Mouse (Mus musculus): ENCODE data around the gene Plxnb2. TPM values are rescaled to one million over a fixed set of nuclear protein-coding genes. Genes with fewer than 3 reads are reported as not detected.

Plxnb2 gene
- polyA plus RNA-seq, 1 experiment from 2014 or later: 226 TPM

DNA sequence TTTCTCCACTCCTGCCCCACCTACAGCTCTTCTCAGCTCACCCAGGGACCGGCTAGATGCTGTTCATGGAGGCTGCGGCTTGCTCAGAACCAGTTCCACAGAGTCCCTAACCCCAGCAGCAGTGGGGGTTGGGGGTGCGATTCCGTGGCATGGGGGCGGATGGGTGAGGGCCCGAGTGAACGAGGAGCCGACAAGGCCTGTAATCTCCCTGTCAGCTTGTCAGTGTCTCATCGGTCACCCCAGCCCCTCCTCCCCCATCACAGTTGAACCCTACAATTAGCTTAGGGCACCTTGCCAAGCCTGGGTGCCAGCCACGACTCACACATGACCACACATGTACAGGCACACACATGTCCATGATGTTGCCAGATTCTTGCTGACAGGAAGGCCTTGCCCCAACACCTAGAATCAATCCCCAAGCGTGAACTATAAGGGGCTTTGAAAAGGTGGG lies 5.7 kb downstream of the Plxnb2 start:
- Histone ChIP-seq H3K36me3 (ENCODE audit: inconsistent target) (no peaks in the 10 kb centered on the region), H3K27ac (no peak overlapping the region), H3K79me2 (ENCODE audit: inconsistent target) (peaks cover 95% of the 10 kb centered on the region), H3K4me3 (ENCODE audit: inconsistent target) (no peak overlapping the region)
- WGBS (ENCODE audit: missing documents): 93% methylated on average over 10 of the region's 11 CpGs

DNA sequence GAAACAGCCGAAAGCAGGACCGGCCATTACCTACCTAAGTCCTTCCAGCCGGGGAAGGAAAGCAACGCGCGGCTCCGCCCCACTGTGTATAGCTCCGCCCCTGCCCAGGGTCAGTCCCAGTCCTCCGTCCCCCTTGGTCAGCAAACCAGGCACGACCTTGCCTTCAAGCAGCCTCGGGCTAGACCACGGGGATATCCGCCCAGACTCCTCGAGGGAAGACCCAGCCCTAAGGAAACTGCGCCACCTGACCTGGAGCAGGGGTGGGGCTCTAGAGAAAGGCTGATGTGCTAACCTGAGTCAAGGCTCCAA lies 6.7 kb downstream of the Plxnb2 start:
- peaks cover 9% of the 10 kb centered on the region for H3K36me3 ChIP-seq (ENCODE audit: inconsistent target)
- peak overlapping the region; percentile 46 for H3K4me3 ChIP-seq (ENCODE audit: inconsistent target)
- 19% methylated on average over 14 of the region's 15 CpGs for WGBS (ENCODE audit: missing documents)
- peak overlapping the region; percentile 90 for H3K27ac ChIP-seq
- H3K79me2 ChIP-seq (ENCODE audit: inconsistent target): peaks cover 95% of the 10 kb centered on the region

DNA sequence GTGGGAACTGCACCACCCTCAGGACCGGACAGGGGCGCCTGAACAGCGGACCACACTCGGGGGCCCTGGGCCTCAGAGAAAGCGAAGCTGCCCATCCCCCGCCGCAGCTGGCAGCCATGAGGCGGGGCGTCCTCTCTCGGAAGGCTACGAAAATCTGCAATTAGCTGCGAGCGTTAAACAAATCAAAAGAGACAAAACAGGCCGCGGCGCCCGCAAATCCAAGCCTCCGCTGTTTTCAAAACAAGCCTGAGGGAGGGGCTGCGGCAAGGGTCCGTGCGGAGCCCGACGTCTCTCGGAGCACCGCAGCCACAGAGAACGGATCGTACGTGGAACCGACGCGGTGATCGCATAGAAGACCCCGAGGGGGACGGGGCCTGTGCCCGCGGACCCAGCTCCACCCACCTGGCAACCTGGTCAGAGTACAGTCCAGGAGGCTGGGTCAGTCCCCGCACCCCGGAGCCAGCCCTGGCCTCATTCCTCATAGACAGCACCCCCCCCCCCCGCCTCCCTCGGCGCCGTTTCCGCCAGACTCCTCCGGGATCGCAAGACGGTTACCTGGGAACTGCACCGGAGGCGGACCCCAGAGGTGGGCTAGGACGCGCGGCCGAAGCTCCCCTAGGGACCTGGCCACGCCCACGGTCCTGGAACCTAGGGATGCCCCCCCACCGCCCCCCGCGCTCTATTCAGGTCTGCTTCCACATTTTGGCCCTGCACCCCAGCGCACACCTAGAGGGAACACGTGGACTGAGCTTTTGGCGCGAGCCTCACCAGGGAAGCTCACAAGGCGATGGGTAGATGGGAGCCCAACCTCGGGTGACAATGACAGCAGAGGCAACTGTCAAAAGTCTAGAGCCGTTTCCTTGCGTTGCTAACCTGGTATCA lies 7.3 kb downstream of the Plxnb2 start:
- peak overlapping the region; percentile 90 for H3K27ac ChIP-seq
- WGBS (ENCODE audit: missing documents): 2% methylated on average over 63 of the region's 65 CpGs
- H3K79me2 ChIP-seq (ENCODE audit: inconsistent target): peaks cover 95% of the 10 kb centered on the region
- H3K36me3 ChIP-seq (ENCODE audit: inconsistent target): peaks cover 15% of the 10 kb centered on the region
- peak overlapping the region; percentile 46 for H3K4me3 ChIP-seq (ENCODE audit: inconsistent target)

DNA sequence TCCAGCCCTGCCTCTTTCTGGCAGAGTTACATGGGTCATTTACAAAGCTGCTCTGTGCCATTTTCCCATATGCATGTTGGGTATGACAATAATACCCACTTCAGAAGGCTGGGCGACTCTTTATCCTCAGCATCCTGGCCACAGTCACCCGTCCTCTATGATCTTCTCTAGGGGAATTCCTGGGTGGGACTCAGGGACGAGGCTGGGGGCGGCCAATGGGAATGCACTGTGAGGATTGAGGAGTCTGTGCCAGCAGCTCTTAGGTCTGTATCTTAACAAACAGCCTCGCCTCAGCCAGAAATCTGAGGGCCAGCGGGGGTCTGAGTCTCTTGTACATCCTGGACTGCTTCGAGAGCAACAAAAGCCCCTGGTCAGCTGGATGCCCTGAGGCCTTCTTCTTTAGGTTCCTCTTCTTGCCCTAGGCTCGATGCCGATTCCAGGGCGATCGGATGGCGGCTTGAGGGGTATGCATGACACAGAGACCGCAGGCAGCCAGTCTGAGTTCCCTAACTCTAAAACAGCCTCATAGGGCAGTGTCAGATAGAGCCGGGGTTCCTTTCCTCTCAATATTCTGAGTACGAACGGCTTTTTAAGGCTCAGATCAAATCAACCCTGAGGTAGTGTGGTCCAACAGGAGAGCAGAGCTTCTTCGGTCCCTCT lies 8.2 kb downstream of the Plxnb2 start:
- H3K36me3 ChIP-seq (ENCODE audit: inconsistent target): peaks cover 22% of the 10 kb centered on the region
- H3K79me2 ChIP-seq (ENCODE audit: inconsistent target): peaks cover 100% of the 10 kb centered on the region
- H3K4me3 ChIP-seq (ENCODE audit: inconsistent target): peak overlapping the region; percentile 46
- 27% methylated on average over 17 of the region's 17 CpGs for WGBS (ENCODE audit: missing documents)
- H3K27ac ChIP-seq: peak overlapping the region; percentile 90

DNA sequence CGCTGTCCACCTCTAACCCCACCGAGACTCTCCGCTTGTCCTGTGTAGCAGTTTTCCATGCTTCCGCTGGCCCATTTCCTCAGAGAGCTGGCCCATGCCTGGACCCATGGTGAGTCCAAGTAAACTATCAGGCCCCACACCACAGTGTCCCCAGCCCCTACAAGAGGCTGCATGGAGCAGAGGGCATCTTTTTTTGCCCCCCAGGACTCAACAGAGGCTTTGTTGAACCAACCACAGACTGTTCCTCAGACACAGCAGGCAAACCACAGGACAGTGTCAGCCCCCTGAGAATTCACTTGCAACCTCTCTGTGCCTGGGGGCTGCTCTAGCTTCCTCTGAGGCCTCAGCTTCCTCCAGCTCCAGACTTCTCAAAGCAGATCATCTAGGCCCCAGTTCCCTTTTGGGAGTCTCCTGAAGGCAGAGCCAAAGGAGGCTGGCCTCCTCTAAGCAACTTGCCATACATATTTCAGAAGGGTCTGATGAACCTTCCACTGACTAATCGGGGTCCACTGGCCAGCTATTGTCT lies 9.0 kb downstream of the Plxnb2 start:
- peaks cover 29% of the 10 kb centered on the region for H3K36me3 ChIP-seq (ENCODE audit: inconsistent target)
- WGBS (ENCODE audit: missing documents): 94% methylated on average over 5 of the region's 5 CpGs
- H3K27ac ChIP-seq: peak overlapping the region; percentile 90
- no peak overlapping the region for H3K4me3 ChIP-seq (ENCODE audit: inconsistent target)
- H3K79me2 ChIP-seq (ENCODE audit: inconsistent target): peaks cover 100% of the 10 kb centered on the region

DNA sequence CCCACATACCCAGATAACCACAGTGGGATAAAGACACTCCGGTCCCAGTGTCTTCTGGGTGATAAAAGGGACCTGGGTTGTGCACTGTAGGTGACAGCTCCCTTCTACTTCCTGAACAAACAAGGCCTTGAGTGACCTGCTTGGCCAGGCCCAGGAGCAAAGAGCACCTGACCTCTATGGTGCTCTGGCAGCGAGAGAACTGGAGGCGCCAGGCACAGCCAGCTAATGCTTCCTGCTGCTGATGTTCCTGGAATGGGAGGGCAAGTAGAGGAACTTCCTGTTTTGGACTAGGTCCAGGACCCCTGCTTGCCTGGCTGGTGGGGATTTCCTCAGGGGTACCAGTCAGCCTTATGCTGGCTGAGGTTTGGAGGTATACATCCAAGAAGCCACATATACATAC lies 10.5 kb downstream of the Plxnb2 start:
- H3K4me3 ChIP-seq (ENCODE audit: inconsistent target): no peak overlapping the region
- H3K27ac ChIP-seq: no peak overlapping the region
- H3K36me3 ChIP-seq (ENCODE audit: inconsistent target): peaks cover 44% of the 10 kb centered on the region
- peaks cover 91% of the 10 kb centered on the region for H3K79me2 ChIP-seq (ENCODE audit: inconsistent target)
- 86% methylated on average over 3 of the region's 3 CpGs for WGBS (ENCODE audit: missing documents)

DNA sequence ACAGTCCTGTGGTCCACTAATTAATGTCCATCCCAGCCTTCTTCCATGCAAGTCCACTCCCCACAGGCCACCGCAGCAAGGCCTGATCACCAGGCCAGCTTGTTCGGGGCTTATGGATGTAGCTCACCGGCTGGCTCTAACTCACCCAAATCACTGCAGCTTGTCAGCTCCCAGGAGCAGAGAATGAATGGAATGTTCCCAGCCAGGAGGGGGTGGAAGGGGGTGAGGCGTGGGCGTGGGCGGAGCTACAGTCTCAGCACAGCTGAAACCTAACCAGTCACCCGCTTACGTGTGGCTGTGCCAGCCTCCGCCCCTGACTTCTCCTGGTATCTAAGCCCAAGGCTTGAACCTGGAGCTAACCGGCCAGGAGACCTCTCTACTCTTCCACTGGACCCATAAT lies 11.2 kb downstream of the Plxnb2 start:
- Histone ChIP-seq H3K27ac (no peak overlapping the region), H3K36me3 (ENCODE audit: inconsistent target) (peaks cover 50% of the 10 kb centered on the region), H3K79me2 (ENCODE audit: inconsistent target) (peaks cover 84% of the 10 kb centered on the region), H3K4me3 (ENCODE audit: inconsistent target) (no peak overlapping the region)
- WGBS (ENCODE audit: missing documents): 88% methylated on average over 10 of the region's 10 CpGs

DNA sequence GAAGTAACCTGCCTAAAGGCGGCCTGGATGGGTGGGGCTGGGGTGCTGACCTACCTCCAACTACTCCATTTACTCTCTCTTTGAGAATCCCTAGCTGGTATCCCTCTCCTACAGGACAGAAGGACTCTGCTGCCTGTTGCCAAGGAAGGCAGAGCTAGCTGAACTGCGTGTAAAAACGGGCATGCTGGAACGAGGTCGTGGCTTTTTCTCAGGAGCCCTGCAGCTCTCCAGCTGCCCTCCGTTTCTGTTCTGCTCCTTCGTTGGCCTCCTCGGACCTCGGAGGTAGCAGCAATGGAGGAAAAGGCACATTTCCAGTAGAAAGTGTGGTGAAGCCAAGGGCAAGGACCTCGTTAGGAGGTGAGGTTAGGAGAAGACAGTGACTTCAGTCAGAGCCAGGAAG lies 11.7 kb downstream of the Plxnb2 start:
- H3K4me3 ChIP-seq (ENCODE audit: inconsistent target): no peak overlapping the region
- H3K36me3 ChIP-seq (ENCODE audit: inconsistent target): peaks cover 56% of the 10 kb centered on the region
- H3K27ac ChIP-seq: no peak overlapping the region
- H3K79me2 ChIP-seq (ENCODE audit: inconsistent target): peaks cover 79% of the 10 kb centered on the region
- 94% methylated on average over 10 of the region's 10 CpGs for WGBS (ENCODE audit: missing documents)

DNA sequence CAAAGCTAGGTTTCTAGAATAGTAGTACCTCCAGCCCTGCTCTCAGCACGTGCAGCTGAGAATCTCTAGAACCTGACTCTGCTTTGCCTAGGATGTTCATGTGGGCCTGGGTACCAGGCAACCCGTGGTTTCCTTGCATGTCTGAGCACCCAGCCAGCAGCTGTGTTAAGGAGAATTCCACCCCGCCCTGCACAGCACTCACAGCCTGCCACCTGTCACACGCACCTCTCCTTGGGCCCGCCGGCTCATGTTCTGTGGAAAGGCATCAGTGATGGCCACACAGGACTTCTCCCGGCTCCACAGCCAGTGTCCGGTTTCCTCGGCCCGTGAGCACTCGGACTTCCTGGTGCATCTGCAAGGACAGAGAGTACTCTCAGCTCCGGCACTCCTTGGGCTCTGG lies 15.1 kb downstream of the Plxnb2 start:
- no peak overlapping the region for H3K27ac ChIP-seq
- peaks cover 90% of the 10 kb centered on the region for H3K36me3 ChIP-seq (ENCODE audit: inconsistent target)
- peaks cover 44% of the 10 kb centered on the region for H3K79me2 ChIP-seq (ENCODE audit: inconsistent target)
- 94% methylated on average over 12 of the region's 12 CpGs for WGBS (ENCODE audit: missing documents)
- H3K4me3 ChIP-seq (ENCODE audit: inconsistent target): no peak overlapping the region

DNA sequence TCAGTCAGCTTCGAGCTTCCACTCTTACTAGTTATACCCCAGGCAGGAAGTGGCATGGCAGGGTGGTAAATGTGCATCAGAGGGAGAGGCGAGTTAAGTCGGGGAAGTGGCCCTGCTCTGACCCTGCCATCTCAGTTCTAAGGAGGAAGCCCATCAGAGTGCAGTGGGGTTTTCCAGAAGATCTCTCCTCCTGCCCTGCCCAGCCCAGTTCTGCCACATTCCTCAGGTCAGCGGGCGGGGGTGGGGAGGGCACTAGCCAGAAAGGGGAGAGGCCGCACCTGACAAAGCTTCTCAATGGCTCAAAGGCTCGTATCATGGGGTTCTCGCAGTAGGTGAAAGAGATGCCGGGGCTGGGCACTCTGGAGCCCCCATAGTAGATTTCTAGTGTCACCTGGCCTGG lies 19.2 kb downstream of the Plxnb2 start:
- WGBS (ENCODE audit: missing documents): 65% methylated on average over 7 of the region's 9 CpGs
- Histone ChIP-seq H3K36me3 (ENCODE audit: inconsistent target) (peaks cover 100% of the 10 kb centered on the region), H3K4me3 (ENCODE audit: inconsistent target) (no peak overlapping the region), H3K79me2 (ENCODE audit: inconsistent target) (peaks cover 4% of the 10 kb centered on the region; the same call in 1 of the 2 replicates), H3K27ac (no peak overlapping the region)

DNA sequence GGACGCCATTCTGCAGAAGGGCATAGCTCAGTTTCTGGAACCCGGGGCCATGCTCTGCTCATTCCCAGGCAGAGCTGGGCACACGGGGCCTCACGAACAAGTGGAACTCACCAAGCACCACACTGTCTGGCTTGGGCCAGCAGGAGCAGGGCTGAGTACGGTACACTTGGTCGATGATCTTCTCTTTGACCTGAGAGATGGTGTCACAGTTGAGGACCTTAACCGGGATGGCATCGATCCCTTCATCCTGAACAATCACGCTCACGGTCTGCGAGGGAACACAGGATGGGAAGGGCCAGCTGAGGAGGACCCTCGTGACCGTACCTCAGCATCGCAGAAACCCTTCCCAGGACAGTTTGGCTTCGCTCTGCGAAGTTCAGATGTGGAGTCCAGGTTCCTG lies 22.1 kb downstream of the Plxnb2 start:
- WGBS (ENCODE audit: missing documents): 92% methylated on average over 16 of the region's 16 CpGs
- peaks cover 97% of the 10 kb centered on the region for H3K36me3 ChIP-seq (ENCODE audit: inconsistent target)

DNA sequence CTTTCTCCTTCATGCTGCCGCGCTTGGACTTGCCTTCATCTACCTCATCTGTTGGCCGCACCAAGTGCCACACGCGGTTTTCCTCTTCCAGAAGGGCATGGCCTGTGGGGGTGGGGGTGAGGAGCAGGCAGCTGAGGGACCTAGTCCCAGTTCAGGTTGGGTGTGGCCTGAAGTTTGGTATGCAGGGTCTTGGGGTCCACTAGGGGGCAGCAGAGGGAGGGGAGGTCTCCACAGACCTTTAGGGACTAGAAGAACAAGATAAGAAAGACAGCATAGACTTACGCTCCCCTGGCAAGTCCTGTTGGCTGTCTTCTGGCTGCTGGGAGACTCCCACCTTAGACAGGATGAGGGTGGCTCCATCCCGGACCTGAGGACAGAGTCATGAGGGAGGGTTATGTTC lies 22.6 kb downstream of the Plxnb2 start:
- Histone ChIP-seq H3K4me3 (ENCODE audit: inconsistent target) (no peak overlapping the region), H3K79me2 (ENCODE audit: inconsistent target) (no peaks in the 10 kb centered on the region), H3K36me3 (ENCODE audit: inconsistent target) (peaks cover 91% of the 10 kb centered on the region), H3K27ac (no peak overlapping the region)
- 76% methylated on average over 5 of the region's 7 CpGs for WGBS (ENCODE audit: missing documents)

More for the DNA sequence above, 22.1 kb downstream of the Plxnb2 start:
- Histone ChIP-seq H3K79me2 (ENCODE audit: inconsistent target) (no peaks in the 10 kb centered on the region), H3K4me3 (ENCODE audit: inconsistent target) (no peak overlapping the region), H3K27ac (no peak overlapping the region)

DNA sequence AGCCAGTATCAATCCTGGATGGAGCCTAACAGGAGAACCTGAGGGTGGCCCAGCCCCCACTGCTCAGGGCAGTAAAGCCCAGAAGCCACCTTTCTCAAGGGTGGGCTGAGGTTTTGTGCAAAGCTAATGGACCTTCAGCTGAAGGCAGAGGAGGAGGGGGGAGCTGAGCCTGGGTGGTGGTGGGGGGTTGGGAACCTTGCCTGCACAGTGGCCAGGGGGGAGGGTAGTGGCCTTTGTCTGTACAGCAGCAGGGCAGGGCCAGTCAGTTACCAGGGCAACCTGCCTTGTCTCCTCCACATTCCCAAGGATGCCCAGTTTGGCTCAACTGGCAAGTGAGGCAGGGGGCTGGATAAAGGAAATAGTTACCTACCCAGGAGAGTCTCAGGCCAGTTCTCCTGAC lies 28.3 kb downstream of the Plxnb2 start:
- no peak overlapping the region for H3K27ac ChIP-seq
- peaks cover 35% of the 10 kb centered on the region for H3K36me3 ChIP-seq (ENCODE audit: inconsistent target)
- no peaks in the 10 kb centered on the region for H3K79me2 ChIP-seq (ENCODE audit: inconsistent target)
- no peak overlapping the region for H3K4me3 ChIP-seq (ENCODE audit: inconsistent target)

DNA sequence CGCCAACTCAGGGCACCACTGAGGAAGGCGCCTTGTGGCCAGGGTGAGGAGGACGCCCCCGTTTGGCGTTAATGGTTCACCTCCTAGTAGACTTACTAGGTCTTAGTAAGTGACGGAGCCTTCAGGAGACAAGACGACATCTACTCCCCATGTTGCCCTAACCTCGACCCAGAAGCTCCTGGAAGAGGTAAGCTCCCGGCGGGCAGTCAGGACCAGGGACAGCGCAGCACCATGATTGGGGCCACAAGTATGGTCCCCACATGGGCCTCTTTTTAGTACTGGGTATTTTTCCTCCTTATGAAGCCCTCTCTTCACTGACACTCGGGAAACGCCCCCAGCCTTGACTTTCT lies 30.6 kb downstream of the Plxnb2 start:
- H3K27ac ChIP-seq: no peak overlapping the region
- WGBS (ENCODE audit: missing documents): 19% methylated on average over 13 of the region's 13 CpGs
- H3K36me3 ChIP-seq (ENCODE audit: inconsistent target): peaks cover 12% of the 10 kb centered on the region
- H3K79me2 ChIP-seq (ENCODE audit: inconsistent target): no peaks in the 10 kb centered on the region
- no peak overlapping the region; the same call in 1 of the 2 replicates for H3K4me3 ChIP-seq (ENCODE audit: inconsistent target)

Data from macrophage (primary cell).